Mouse (Mus musculus): ENCODE results near the gene Tmem63b. TPM values are rescaled to one million over a fixed set of nuclear protein-coding genes. Genes with fewer than 3 reads are reported as not detected.
A peak's percentile ranks its signal among the peaks of the same experiment; 100 is the strongest.

The Tmem63b gene
- total and polyA plus RNA-seq, 2 experiments from 2014 or later, result 139 to 252 TPM

DNA sequence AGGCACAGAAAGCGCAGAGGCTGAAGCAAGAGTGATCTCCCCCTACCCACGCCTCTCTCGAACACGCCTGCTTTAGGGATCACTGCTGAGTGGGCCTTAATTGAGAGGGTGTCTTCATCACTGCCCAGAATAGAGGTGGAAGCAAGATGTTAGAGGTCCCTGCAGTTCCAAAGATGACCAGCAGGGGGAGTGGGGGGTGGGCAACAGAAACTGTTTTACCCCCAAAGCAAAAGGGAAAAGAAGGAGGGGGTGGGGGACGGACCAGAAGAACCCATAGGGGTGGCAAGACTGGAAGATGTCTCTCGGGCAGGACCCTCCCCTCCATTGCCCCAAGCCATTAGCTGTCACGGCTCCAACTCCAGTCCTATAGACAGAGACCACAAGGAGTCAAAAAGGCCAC, 8.6 kb downstream of the Tmem63b start:
- H3K4me2 ChIP-seq (ENCODE audit: low read depth, low read length), result no peak overlapping the region
- TF ChIP-seq CTCF (IDR thresholded peaks at IDR 0.05; ENCODE audit: low read depth), result peak; percentile 92
- H3K4me3 ChIP-seq (ENCODE audit: low read length), result no peak overlapping the region
- H3K9ac ChIP-seq (replicated peaks; ENCODE audit: low read length), result no peak overlapping the region
- ATAC-seq, result no peak
- WGBS, result 31% methylated on average over 7 of the region's 7 CpGs
- peaks cover 8% of the 10 kb centered on the region; the same call in 1 of the 2 replicates for H3K4me1 ChIP-seq (ENCODE audit: insufficient read depth, low read length)
- H3K36me3 ChIP-seq (ENCODE audit: insufficient read depth, low read length), result peaks cover 41% of the 10 kb centered on the region
- no peaks in the 10 kb centered on the region for H3K9me3 ChIP-seq (ENCODE audit: low read length)
- DNase-seq (ENCODE audit: low spot score), result peak; percentile 63
- H3K27me3 ChIP-seq (ENCODE audit: insufficient read depth, low read length), result no peaks in the 10 kb centered on the region
- H3K27ac ChIP-seq, result no peak overlapping the region

GRCm38 (mm10) chr17:45672598-45672997, 14.1 kb downstream of the Tmem63b start:
- ATAC-seq, result no peak
- Histone ChIP-seq H3K4me3 (ENCODE audit: low read length) (no peak overlapping the region), H3K9me3 (ENCODE audit: low read length) (no peaks in the 10 kb centered on the region), H3K9ac (replicated peaks; ENCODE audit: low read length) (no peak overlapping the region), H3K4me2 (ENCODE audit: low read depth, low read length) (no peak overlapping the region), H3K4me1 (ENCODE audit: insufficient read depth, low read length) (no peaks in the 10 kb centered on the region), H3K36me3 (ENCODE audit: insufficient read depth, low read length) (peaks cover 63% of the 10 kb centered on the region), H3K27me3 (ENCODE audit: insufficient read depth, low read length) (no peaks in the 10 kb centered on the region), H3K27ac (no peak overlapping the region)
- no peak for TF ChIP-seq CTCF (IDR thresholded peaks at IDR 0.05; ENCODE audit: low read depth)
- no peak for DNase-seq (ENCODE audit: low spot score)
- 93% methylated on average over 2 of the region's 2 CpGs for WGBS

- peaks cover 68% of the 10 kb centered on the region for H3K36me3 ChIP-seq (ENCODE audit: insufficient read depth, low read length)
- 93% methylated on average over 1 of the region's 1 CpGs for WGBS
- H3K4me2 ChIP-seq (ENCODE audit: low read depth, low read length), result no peak overlapping the region
- H3K4me1 ChIP-seq (ENCODE audit: insufficient read depth, low read length), result no peaks in the 10 kb centered on the region
- DNase-seq (ENCODE audit: low spot score), result peak; percentile 20
- no peaks in the 10 kb centered on the region for H3K9me3 ChIP-seq (ENCODE audit: low read length)
- no peak overlapping the region for H3K9ac ChIP-seq (replicated peaks; ENCODE audit: low read length)
- no peak overlapping the region for H3K4me3 ChIP-seq (ENCODE audit: low read length)
- no peaks in the 10 kb centered on the region for H3K27me3 ChIP-seq (ENCODE audit: insufficient read depth, low read length)
- ATAC-seq, result peak; percentile 48
- H3K27ac ChIP-seq, result no peak overlapping the region
- TF ChIP-seq CTCF (IDR thresholded peaks at IDR 0.05; ENCODE audit: low read depth), result peak; percentile 67
These were observed 14.9 kb downstream of the Tmem63b start for GRCm38 (mm10) chr17:45671821-45672220.

- TF ChIP-seq CTCF (IDR thresholded peaks at IDR 0.05; ENCODE audit: low read depth), result no peak
- Histone ChIP-seq H3K36me3 (ENCODE audit: insufficient read depth, low read length) (peaks cover 61% of the 10 kb centered on the region), H3K27ac (no peak overlapping the region), H3K4me3 (ENCODE audit: low read length) (no peak overlapping the region), H3K4me1 (ENCODE audit: insufficient read depth, low read length) (no peaks in the 10 kb centered on the region), H3K27me3 (ENCODE audit: insufficient read depth, low read length) (no peaks in the 10 kb centered on the region), H3K4me2 (ENCODE audit: low read depth, low read length) (no peak overlapping the region), H3K9me3 (ENCODE audit: low read length) (no peaks in the 10 kb centered on the region), H3K9ac (replicated peaks; ENCODE audit: low read length) (no peak overlapping the region)
- ATAC-seq, result no peak
- DNase-seq (ENCODE audit: low spot score), result no peak
- 78% methylated on average over 10 of the region's 10 CpGs for WGBS
These were observed 18.7 kb downstream of the Tmem63b start for GRCm38 (mm10) chr17:45667986-45668385.

- Histone ChIP-seq H3K27me3 (ENCODE audit: insufficient read depth, low read length) (no peaks in the 10 kb centered on the region), H3K36me3 (ENCODE audit: insufficient read depth, low read length) (peaks cover 59% of the 10 kb centered on the region), H3K9me3 (ENCODE audit: low read length) (no peaks in the 10 kb centered on the region), H3K27ac (no peak overlapping the region), H3K4me2 (ENCODE audit: low read depth, low read length) (no peak overlapping the region), H3K4me3 (ENCODE audit: low read length) (no peak overlapping the region), H3K4me1 (ENCODE audit: insufficient read depth, low read length) (no peaks in the 10 kb centered on the region), H3K9ac (replicated peaks; ENCODE audit: low read length) (no peak overlapping the region)
- WGBS, result 87% methylated on average over 10 of the region's 10 CpGs
- DNase-seq (ENCODE audit: low spot score), result no peak
- TF ChIP-seq CTCF (IDR thresholded peaks at IDR 0.05; ENCODE audit: low read depth), result no peak
- no peak for ATAC-seq
These were observed 19.2 kb downstream of the Tmem63b start for GRCm38 (mm10) chr17:45667481-45667880.

DNA sequence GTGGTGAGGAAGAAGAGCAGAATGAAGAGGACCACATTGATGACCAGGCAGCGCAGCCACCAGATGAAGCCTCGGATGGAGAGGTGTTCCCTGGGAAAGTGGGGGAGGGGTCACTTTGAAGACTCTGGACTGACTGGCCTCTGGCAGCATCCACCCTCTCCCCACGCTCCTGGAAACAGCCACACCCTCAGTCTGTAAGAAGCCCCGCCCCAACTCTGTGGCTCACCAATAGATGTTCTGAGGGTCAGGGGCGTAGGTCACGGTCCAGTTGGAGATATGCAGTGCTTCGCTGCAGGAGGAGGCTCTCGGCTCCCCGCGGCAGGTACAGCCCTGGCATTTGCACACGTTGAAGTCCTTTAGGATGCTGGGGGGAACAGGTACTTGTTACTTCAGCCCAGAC, 20.6 kb downstream of the Tmem63b start:
- no peaks in the 10 kb centered on the region for H3K4me1 ChIP-seq (ENCODE audit: insufficient read depth, low read length)
- peaks cover 60% of the 10 kb centered on the region for H3K36me3 ChIP-seq (ENCODE audit: insufficient read depth, low read length)
- ATAC-seq, result no peak
- no peak for TF ChIP-seq CTCF (IDR thresholded peaks at IDR 0.05; ENCODE audit: low read depth)
- H3K9me3 ChIP-seq (ENCODE audit: low read length), result no peaks in the 10 kb centered on the region
- WGBS, result 80% methylated on average over 11 of the region's 11 CpGs
- H3K27me3 ChIP-seq (ENCODE audit: insufficient read depth, low read length), result no peaks in the 10 kb centered on the region
- no peak overlapping the region for H3K4me2 ChIP-seq (ENCODE audit: low read depth, low read length)
- no peak overlapping the region for H3K27ac ChIP-seq
- no peak overlapping the region for H3K9ac ChIP-seq (replicated peaks; ENCODE audit: low read length)
- H3K4me3 ChIP-seq (ENCODE audit: low read length), result no peak overlapping the region
- DNase-seq (ENCODE audit: low spot score), result no peak

DNA sequence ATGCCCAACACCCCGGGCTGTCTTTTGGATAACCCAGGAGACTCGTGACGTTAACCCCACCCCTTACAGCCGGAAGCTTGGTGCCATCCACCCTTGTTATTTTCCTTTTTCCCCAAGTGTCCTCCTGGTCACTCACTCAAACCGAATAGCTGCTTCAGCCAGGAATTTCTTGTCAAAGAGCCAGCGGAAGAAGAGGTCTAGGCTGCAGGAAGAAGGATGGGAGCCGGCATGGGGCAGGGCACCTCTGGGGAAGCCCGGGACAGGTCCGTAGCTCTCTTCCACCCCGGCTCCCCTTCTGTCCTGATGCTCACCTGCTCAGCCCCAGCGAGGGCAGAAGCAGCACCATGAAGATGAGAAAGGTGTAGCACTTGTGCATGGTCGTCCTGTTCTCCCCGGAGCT, 22.1 kb downstream of the Tmem63b start:
- no peak for TF ChIP-seq CTCF (IDR thresholded peaks at IDR 0.05; ENCODE audit: low read depth)
- Histone ChIP-seq H3K4me1 (ENCODE audit: insufficient read depth, low read length) (no peaks in the 10 kb centered on the region), H3K9ac (replicated peaks; ENCODE audit: low read length) (no peak overlapping the region), H3K9me3 (ENCODE audit: low read length) (no peaks in the 10 kb centered on the region), H3K27me3 (ENCODE audit: insufficient read depth, low read length) (no peaks in the 10 kb centered on the region), H3K27ac (no peak overlapping the region), H3K36me3 (ENCODE audit: insufficient read depth, low read length) (peaks cover 49% of the 10 kb centered on the region), H3K4me3 (ENCODE audit: low read length) (no peak overlapping the region), H3K4me2 (ENCODE audit: low read depth, low read length) (no peak overlapping the region)
- DNase-seq (ENCODE audit: low spot score), result no peak
- WGBS, result 88% methylated on average over 13 of the region's 13 CpGs
- no peak for ATAC-seq
